In genomic region chr13:113820176-113820575, GRCm38 (mm10) we compare ENCODE assay signal across 21 mouse cellular contexts. TPM values are rescaled to one million over a fixed set of nuclear protein-coding genes. Genes with fewer than 3 reads are reported as not detected.
DNase-seq lines count a peak whose midpoint lies in the region; ATAC-seq lines count a peak whose summit lies in the region.
"Had no signal": no experiment of that assay in that cellular context is flagged by ENCODE, and none has a peak within 500 bp of the region (broad histone marks: within the 10 kb centered on the region; RNA-seq: fewer than 3 reads in every experiment).

No protein-coding gene starts in this region.

- no peak overlapping the region for H3K9ac ChIP-seq in liver, embryonic 12.5 days
- H3K9ac ChIP-seq in midbrain, embryonic 11.5 days (ENCODE audit: low read length) = no peak overlapping the region
- no peak overlapping the region for H3K9ac ChIP-seq in midbrain, embryonic 13.5 days (replicated peaks)

- intact Hi-C loops in heart, postnatal 10 days (cut with DNase I) = no loop called here

- H3K4me2 ChIP-seq in liver, embryonic 12.5 days = no peak overlapping the region
- H3K4me2 ChIP-seq in midbrain, embryonic 11.5 days = no peak overlapping the region
- H3K4me2 ChIP-seq in midbrain, embryonic 13.5 days (replicated peaks) = no peak overlapping the region

- no peak for ATAC-seq in liver, embryonic 12.5 days
- ATAC-seq in midbrain, embryonic 11.5 days (ENCODE audit: low FRiP score) = no peak
- ATAC-seq in midbrain, embryonic 13.5 days = no peak
- ATAC-seq: activated CD4-positive, CD25-positive, alpha-beta regulatory T cell, adult 4 months; CD4-positive, CD25-positive, alpha-beta regulatory T cell, adult 4 months; Patski had no signal

- no peaks in the 10 kb centered on the region for H3K27me3 ChIP-seq in liver, embryonic 12.5 days (replicated peaks)
- H3K27me3 ChIP-seq in midbrain, embryonic 11.5 days (ENCODE audit: control insufficient read depth, insufficient read depth, low read length) = no peaks in the 10 kb centered on the region
- no peaks in the 10 kb centered on the region for H3K27me3 ChIP-seq in midbrain, embryonic 13.5 days
- H3K27me3 ChIP-seq: CH12.LX, Patski had no signal

- 77% methylated on average over 3 of the region's 3 CpGs for WGBS in liver, embryonic 12.5 days (ENCODE audit: insufficient replicate concordance)
- 82% methylated on average over 3 of the region's 3 CpGs for WGBS in midbrain, embryonic 11.5 days
- 95% methylated on average over 3 of the region's 3 CpGs for WGBS in midbrain, embryonic 13.5 days

- H3K36me3 ChIP-seq in liver, embryonic 12.5 days = no peaks in the 10 kb centered on the region
- no peaks in the 10 kb centered on the region for H3K36me3 ChIP-seq in midbrain, embryonic 11.5 days (ENCODE audit: control insufficient read depth, insufficient read depth, low read length)
- H3K36me3 ChIP-seq in midbrain, embryonic 13.5 days = no peaks in the 10 kb centered on the region

- H3K9me3 ChIP-seq in liver, embryonic 12.5 days (replicated peaks) = no peaks in the 10 kb centered on the region
- no peaks in the 10 kb centered on the region for H3K9me3 ChIP-seq in midbrain, embryonic 11.5 days (ENCODE audit: control insufficient read depth, low read length)
- H3K9me3 ChIP-seq in midbrain, embryonic 13.5 days = no peaks in the 10 kb centered on the region
- H3K9me3 ChIP-seq: G1E had no signal

- peak; percentile 76 for DNase-seq in heart, adult 11 months
- no peak for DNase-seq in heart, postnatal 10 days
- no peak for DNase-seq in liver
- DNase-seq in midbrain, embryonic 11.5 days (ENCODE audit: low spot score, missing footprints) = peak; percentile 59
- DNase-seq: adrenal gland, adult 2 months; adrenal gland, adult 8-10 months; adrenal gland, postnatal 10 days; adrenal gland, postnatal 14 days; adrenal gland, postnatal 25 days; adrenal gland, postnatal 36 days; B cell, adult 2 months; cerebellum, adult 11 months; cerebellum, adult 11-12 months; cerebellum, adult 18-20 months had no signal

- H3K27ac ChIP-seq in liver, embryonic 12.5 days = 0 out of 2 replicates have a peak overlapping the region, but pooled peaks have one; percentile 6
- H3K27ac ChIP-seq in midbrain, embryonic 11.5 days (ENCODE audit: low read depth, low read length) = no peak overlapping the region
- no peak overlapping the region for H3K27ac ChIP-seq in midbrain, embryonic 13.5 days

- H3K4me3 ChIP-seq in liver, embryonic 12.5 days = no peak overlapping the region
- no peak overlapping the region for H3K4me3 ChIP-seq in midbrain, embryonic 11.5 days (ENCODE audit: low read depth, low read length)
- H3K4me3 ChIP-seq in midbrain, embryonic 13.5 days (replicated peaks) = no peak overlapping the region

- H3K4me1 ChIP-seq in liver, embryonic 12.5 days = peaks cover 49% of the 10 kb centered on the region
- no peaks in the 10 kb centered on the region for H3K4me1 ChIP-seq in midbrain, embryonic 11.5 days (ENCODE audit: control insufficient read depth, insufficient read depth, low read length)
- peaks cover 8% of the 10 kb centered on the region; the same call in 1 of the 2 replicates for H3K4me1 ChIP-seq in midbrain, embryonic 13.5 days (replicated peaks)

RNA-seq across cellular contexts. Expression of gene Arl15, which starts 25.9 kb away (rescaled TPM):
- 10 to 100 TPM; 15.9 to 18.0 TPM for total RNA-seq in heart, postnatal 10 days (2021)
- 4.4 and 5.3 TPM in 2 replicates for polyA plus RNA-seq in liver, embryonic 12.5 days (2016; fragmentation: Nextera tagmentation; extraction: Ambion mirVana)
- polyA plus RNA-seq in midbrain, embryonic 11.5 days (2014; fragmentation: Nextera tagmentation; extraction: Ambion mirVana) = 13.6 and 15.8 TPM in 2 replicates
- 15.0 and 17.7 TPM in 2 replicates for polyA plus RNA-seq in midbrain, embryonic 13.5 days (2015; fragmentation: Nextera tagmentation; extraction: Ambion mirVana)

Comparison
In these comparisons a context has a peak if more than half of its experiments do, and no peak if none do; other contexts are left out.
1. DNase-seq: peak in heart, adult 11 months (single experiment) and midbrain, embryonic 11.5 days (single experiment); none in heart, postnatal 10 days (0 of 2) and liver (single experiment).